Mouse (Mus musculus): Measurements from ENCODE around the gene Tex14. TPM values are rescaled to one million over a fixed set of nuclear protein-coding genes. Genes with fewer than 3 reads are reported as not detected.
"Not testable (repeated sequence)": the region's sequence is repeated elsewhere in the genome, so short reads cannot be mapped to it uniquely, and the experiment has no call there.

Tex14 gene
- polyA plus RNA-seq, 1 experiment from 2014 or later: 0.62 TPM

GRCm38 (mm10) chr11:87385676-87386075 lies 19.2 kb upstream of the Tex14 start:
- Histone ChIP-seq H3K4me2 (ENCODE audit: low read depth, low read length) (no peak overlapping the region), H3K4me3 (ENCODE audit: low read length) (no peak overlapping the region), H3K9ac (ENCODE audit: low read length) (no peak overlapping the region), H3K9me3 (ENCODE audit: control insufficient read depth, low read length) (no peaks in the 10 kb centered on the region), H3K27ac (ENCODE audit: low read length) (no peak overlapping the region), H3K27me3 (ENCODE audit: control insufficient read depth, insufficient read depth, low read depth, low read length) (no peaks in the 10 kb centered on the region), H3K36me3 (ENCODE audit: control insufficient read depth, insufficient read depth, low read length) (no peaks in the 10 kb centered on the region), H3K4me1 (replicated peaks; ENCODE audit: control insufficient read depth, insufficient read depth, low read length) (no peaks in the 10 kb centered on the region)
- WGBS: 100% methylated on average over 1 of the region's 1 CpGs
- no peak for ATAC-seq (ENCODE audit: low read depth)

DNA sequence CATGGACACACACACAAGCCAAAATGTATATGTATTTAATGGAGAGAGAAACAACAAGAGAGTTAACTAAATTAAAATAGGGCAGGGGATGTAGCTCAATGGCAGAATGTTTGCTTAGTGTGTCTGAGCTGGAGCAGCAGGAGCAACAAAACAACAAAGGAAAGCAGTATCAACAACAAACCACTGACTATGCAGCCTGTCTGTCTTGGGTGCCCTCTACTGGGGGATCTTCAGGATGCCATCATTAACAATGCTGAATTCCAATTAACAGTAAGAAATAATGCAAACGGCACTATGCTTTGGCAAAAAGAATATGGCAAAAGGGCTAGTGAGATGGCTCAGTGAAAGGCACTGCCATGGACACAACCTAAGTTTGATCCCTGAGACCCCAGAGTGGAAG lies 11.0 kb upstream of the Tex14 start:
- Histone ChIP-seq H3K27me3 (ENCODE audit: control insufficient read depth, insufficient read depth, low read depth, low read length) (no peaks in the 10 kb centered on the region), H3K9ac (ENCODE audit: low read length) (no peak overlapping the region), H3K36me3 (ENCODE audit: control insufficient read depth, insufficient read depth, low read length) (0 out of 2 replicates have a peak, but pooled peaks cover 2% of the 10 kb centered on the region), H3K4me3 (ENCODE audit: low read length) (no peak overlapping the region), H3K4me1 (replicated peaks; ENCODE audit: control insufficient read depth, insufficient read depth, low read length) (no peaks in the 10 kb centered on the region), H3K4me2 (ENCODE audit: low read depth, low read length) (no peak overlapping the region), H3K27ac (ENCODE audit: low read length) (no peak overlapping the region), H3K9me3 (ENCODE audit: control insufficient read depth, low read length) (no peaks in the 10 kb centered on the region)
- 60% methylated on average over 1 of the region's 1 CpGs for WGBS
- ATAC-seq (ENCODE audit: low read depth): no peak

DNA sequence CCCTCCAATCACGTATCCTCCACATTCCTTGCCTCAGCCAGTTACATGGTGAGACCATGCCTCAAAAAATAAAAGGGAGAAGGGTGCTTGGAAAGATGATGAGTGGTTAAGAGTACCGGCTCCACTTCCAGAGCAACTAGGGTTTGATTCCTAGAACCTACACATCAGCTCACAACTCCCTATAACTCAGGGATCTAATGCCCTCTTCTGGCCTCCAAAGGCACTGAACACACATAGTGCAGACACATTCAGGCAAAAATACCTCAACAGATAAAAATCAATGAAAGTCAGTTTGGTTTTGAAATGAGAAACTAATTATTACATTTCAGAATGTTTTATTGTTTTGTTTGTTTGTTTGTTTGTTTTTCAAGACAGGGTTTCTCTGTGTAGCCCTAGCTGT lies 6.5 kb upstream of the Tex14 start:
- ATAC-seq (ENCODE audit: low read depth): no peak
- no peak overlapping the region for H3K27ac ChIP-seq (ENCODE audit: low read length)
- H3K9me3 ChIP-seq (ENCODE audit: control insufficient read depth, low read length): no peaks in the 10 kb centered on the region
- no peak overlapping the region for H3K4me2 ChIP-seq (ENCODE audit: low read depth, low read length)
- no peak overlapping the region for H3K4me3 ChIP-seq (ENCODE audit: low read length)
- H3K36me3 ChIP-seq (ENCODE audit: control insufficient read depth, insufficient read depth, low read length): 0 out of 2 replicates have a peak, but pooled peaks cover 2% of the 10 kb centered on the region
- H3K27me3 ChIP-seq (ENCODE audit: control insufficient read depth, insufficient read depth, low read depth, low read length): no peaks in the 10 kb centered on the region
- no peaks in the 10 kb centered on the region for H3K4me1 ChIP-seq (replicated peaks; ENCODE audit: control insufficient read depth, insufficient read depth, low read length)
- WGBS: 93% methylated on average over 2 of the region's 2 CpGs
- H3K9ac ChIP-seq (ENCODE audit: low read length): no peak overlapping the region

GRCm38 (mm10) chr11:87404111-87404853 lies 583 bp upstream of the Tex14 start:
- 1% methylated on average over 55 of the region's 58 CpGs for WGBS
- Histone ChIP-seq H3K27ac (ENCODE audit: low read length) (peak overlapping the region; percentile 96), H3K9ac (ENCODE audit: low read length) (peak overlapping the region; percentile 85), H3K27me3 (ENCODE audit: control insufficient read depth, insufficient read depth, low read depth, low read length) (no peaks in the 10 kb centered on the region), H3K4me2 (ENCODE audit: low read depth, low read length) (peak overlapping the region; percentile 75), H3K4me3 (ENCODE audit: low read length) (peak overlapping the region; percentile 60), H3K4me1 (replicated peaks; ENCODE audit: control insufficient read depth, insufficient read depth, low read length) (peaks cover 5% of the 10 kb centered on the region; the same call in 1 of the 2 replicates), H3K36me3 (ENCODE audit: control insufficient read depth, insufficient read depth, low read length) (0 out of 2 replicates have a peak, but pooled peaks cover 2% of the 10 kb centered on the region), H3K9me3 (ENCODE audit: control insufficient read depth, low read length) (no peaks in the 10 kb centered on the region)
- ATAC-seq (ENCODE audit: low read depth): peak; percentile 95

GRCm38 (mm10) chr11:87413412-87413811 lies 8.5 kb downstream of the Tex14 start:
- H3K27ac ChIP-seq (ENCODE audit: low read length); H3K4me1 ChIP-seq (replicated peaks; ENCODE audit: control insufficient read depth, insufficient read depth, low read length); H3K36me3 ChIP-seq (ENCODE audit: control insufficient read depth, insufficient read depth, low read length); H3K9me3 ChIP-seq (ENCODE audit: control insufficient read depth, low read length); H3K4me2 ChIP-seq (ENCODE audit: low read depth, low read length); ATAC-seq (ENCODE audit: low read depth); H3K4me3 ChIP-seq (ENCODE audit: low read length); H3K27me3 ChIP-seq (ENCODE audit: control insufficient read depth, insufficient read depth, low read depth, low read length); H3K9ac ChIP-seq (ENCODE audit: low read length): not testable (repeated sequence)
- 53% methylated on average over 3 of the region's 3 CpGs for WGBS

DNA sequence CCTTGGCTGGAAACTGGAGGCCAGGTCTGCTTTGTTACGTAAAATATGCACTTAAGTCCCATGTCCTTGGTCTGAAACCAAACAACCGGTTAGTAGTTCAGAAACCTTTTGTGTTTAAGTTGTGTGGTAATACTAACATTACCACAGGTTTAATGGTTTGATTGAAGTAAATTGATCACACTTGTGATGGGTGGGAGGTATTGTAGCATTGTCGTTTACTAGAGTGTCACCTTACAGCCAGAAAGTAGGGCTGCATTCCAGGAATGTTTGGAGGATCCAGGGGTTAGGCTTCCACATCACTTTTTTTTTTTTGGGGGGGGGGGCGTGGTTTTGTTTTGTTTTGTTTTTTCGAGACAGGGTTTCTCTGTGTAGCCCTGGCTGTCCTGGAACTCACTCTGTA lies 11.3 kb downstream of the Tex14 start:
- H3K4me2 ChIP-seq (ENCODE audit: low read depth, low read length): no peak overlapping the region
- 41% methylated on average over 5 of the region's 5 CpGs for WGBS
- no peak overlapping the region for H3K9ac ChIP-seq (ENCODE audit: low read length)
- H3K4me1 ChIP-seq (replicated peaks; ENCODE audit: control insufficient read depth, insufficient read depth, low read length): no peaks in the 10 kb centered on the region
- H3K9me3 ChIP-seq (ENCODE audit: control insufficient read depth, low read length): no peaks in the 10 kb centered on the region
- no peaks in the 10 kb centered on the region for H3K27me3 ChIP-seq (ENCODE audit: control insufficient read depth, insufficient read depth, low read depth, low read length)
- H3K36me3 ChIP-seq (ENCODE audit: control insufficient read depth, insufficient read depth, low read length): no peaks in the 10 kb centered on the region
- H3K27ac ChIP-seq (ENCODE audit: low read length): no peak overlapping the region
- no peak overlapping the region for H3K4me3 ChIP-seq (ENCODE audit: low read length)
- no peak for ATAC-seq (ENCODE audit: low read depth)

GRCm38 (mm10) chr11:87420861-87421260 lies 16.0 kb downstream of the Tex14 start:
- Histone ChIP-seq H3K4me2 (ENCODE audit: low read depth, low read length) (no peak overlapping the region), H3K27me3 (ENCODE audit: control insufficient read depth, insufficient read depth, low read depth, low read length) (no peaks in the 10 kb centered on the region), H3K27ac (ENCODE audit: low read length) (no peak overlapping the region), H3K9me3 (ENCODE audit: control insufficient read depth, low read length) (no peaks in the 10 kb centered on the region), H3K4me3 (ENCODE audit: low read length) (no peak overlapping the region), H3K4me1 (replicated peaks; ENCODE audit: control insufficient read depth, insufficient read depth, low read length) (peaks cover 5% of the 10 kb centered on the region; the same call in 1 of the 2 replicates), H3K36me3 (ENCODE audit: control insufficient read depth, insufficient read depth, low read length) (no peaks in the 10 kb centered on the region), H3K9ac (ENCODE audit: low read length) (no peak overlapping the region)
- no peak for ATAC-seq (ENCODE audit: low read depth)

GRCm38 (mm10) chr11:87421760-87422201 lies 16.9 kb downstream of the Tex14 start:
- Histone ChIP-seq H3K4me2 (ENCODE audit: low read depth, low read length) (peak overlapping the region; percentile 69), H3K27me3 (ENCODE audit: control insufficient read depth, insufficient read depth, low read depth, low read length) (no peaks in the 10 kb centered on the region), H3K27ac (ENCODE audit: low read length) (peak overlapping the region; percentile 74), H3K4me1 (replicated peaks; ENCODE audit: control insufficient read depth, insufficient read depth, low read length) (peaks cover 5% of the 10 kb centered on the region; the same call in 1 of the 2 replicates), H3K9ac (ENCODE audit: low read length) (peak overlapping the region; percentile 67), H3K36me3 (ENCODE audit: control insufficient read depth, insufficient read depth, low read length) (no peaks in the 10 kb centered on the region), H3K9me3 (ENCODE audit: control insufficient read depth, low read length) (no peaks in the 10 kb centered on the region), H3K4me3 (ENCODE audit: low read length) (peak overlapping the region; percentile 39)
- WGBS: 3% methylated on average over 6 of the region's 6 CpGs
- no peak for ATAC-seq (ENCODE audit: low read depth)

- Histone ChIP-seq H3K27me3 (ENCODE audit: control insufficient read depth, insufficient read depth, low read depth, low read length) (no peaks in the 10 kb centered on the region), H3K27ac (ENCODE audit: low read length) (peak overlapping the region; percentile 74), H3K9me3 (ENCODE audit: control insufficient read depth, low read length) (no peaks in the 10 kb centered on the region), H3K4me1 (replicated peaks; ENCODE audit: control insufficient read depth, insufficient read depth, low read length) (peaks cover 5% of the 10 kb centered on the region; the same call in 1 of the 2 replicates), H3K9ac (ENCODE audit: low read length) (peak overlapping the region; percentile 67), H3K4me2 (ENCODE audit: low read depth, low read length) (peak overlapping the region; percentile 69), H3K36me3 (ENCODE audit: control insufficient read depth, insufficient read depth, low read length) (no peaks in the 10 kb centered on the region), H3K4me3 (ENCODE audit: low read length) (peak overlapping the region; percentile 39)
- under 1% methylated on average over 26 of the region's 26 CpGs for WGBS
- ATAC-seq (ENCODE audit: low read depth): peak; percentile 83
These were observed 17.9 kb downstream of the Tex14 start for GRCm38 (mm10) chr11:87422511-87423340.
